Mouse (Mus musculus) limb, embryonic 12.5 days (tissue): ENCODE results near the gene Gm5426. TPM values are rescaled to one million over a fixed set of nuclear protein-coding genes. Genes with fewer than 3 reads are reported as not detected.
"Not testable (repeated sequence)": the region's sequence is repeated elsewhere in the genome, so short reads cannot be mapped to it uniquely, and the experiment has no call there.

Experiments
- ATAC-seq: fragments of 200-750 bp; cut with Nextera tagmentation; 2 replicates; pipeline ENCODE4 v1.8.0; 2017; ENCODE audit warnings: low read depth, moderate TSS enrichment; ENCODE audit not compliant: insufficient number of reproducible peaks, insufficient read depth, low FRiP score, low TSS enrichment
- H3K27ac ChIP-seq: fragments of 300-500 bp; sonication (generic); 2 replicates; pipeline ENCODE4 v1.5.1; 2016; ENCODE audit warnings: mild to moderate bottlenecking, moderate library complexity
- H3K27me3 ChIP-seq: fragments of 300-500 bp; sonication (generic); 2 replicates; pipeline ENCODE4 v1.6.1; 2016; ENCODE audit warnings: mild to moderate bottlenecking, moderate library complexity
- H3K36me3 ChIP-seq: fragments of 300-500 bp; sonication (generic); 2 replicates; pipeline ENCODE4 v1.6.1; 2016; ENCODE audit warnings: mild to moderate bottlenecking, moderate library complexity
- H3K4me1 ChIP-seq: fragments of 300-500 bp; sonication (generic); replicated peaks from 2 replicates; pipeline ENCODE4 v1.6.1; 2016
- H3K4me2 ChIP-seq: fragments of 300-500 bp; sonication (generic); 2 replicates; pipeline ENCODE4 v1.6.1; 2016; ENCODE audit warnings: mild to moderate bottlenecking, moderate library complexity
- H3K4me3 ChIP-seq: fragments of 300-500 bp; sonication (generic); replicated peaks from 2 replicates; pipeline ENCODE4 v1.5.1; 2016; ENCODE audit warnings: mild to moderate bottlenecking
- H3K9ac ChIP-seq: fragments of 300-500 bp; sonication (generic); replicated peaks from 2 replicates; pipeline ENCODE4 v1.6.1; 2016; ENCODE audit warnings: mild to moderate bottlenecking, moderate library complexity
- H3K9me3 ChIP-seq: fragments of 300-500 bp; sonication (generic); 2 replicates; pipeline ENCODE4 v1.6.1; 2016; ENCODE audit warnings: mild to moderate bottlenecking, moderate library complexity
- WGBS: fragments of 180-500 bp; shearing (Covaris S2); methylation state at CpG from one replicate; pipeline ENCODE4 v1.1.7; 2016; 5-methylcytosine and 5-hydroxymethylcytosine counted together
- polyA plus RNA-seq: library from polyadenylated mRNA; unstranded; fragments of >200 nt; fragmentation: Nextera tagmentation; extraction: Ambion mirVana; gene quantifications from 2 replicates; pipeline ENCODE4 v1.2.1, GENCODE M21; 2016

Gm5426 gene
- polyA plus RNA-seq = not detected in 2 replicates

DNA sequence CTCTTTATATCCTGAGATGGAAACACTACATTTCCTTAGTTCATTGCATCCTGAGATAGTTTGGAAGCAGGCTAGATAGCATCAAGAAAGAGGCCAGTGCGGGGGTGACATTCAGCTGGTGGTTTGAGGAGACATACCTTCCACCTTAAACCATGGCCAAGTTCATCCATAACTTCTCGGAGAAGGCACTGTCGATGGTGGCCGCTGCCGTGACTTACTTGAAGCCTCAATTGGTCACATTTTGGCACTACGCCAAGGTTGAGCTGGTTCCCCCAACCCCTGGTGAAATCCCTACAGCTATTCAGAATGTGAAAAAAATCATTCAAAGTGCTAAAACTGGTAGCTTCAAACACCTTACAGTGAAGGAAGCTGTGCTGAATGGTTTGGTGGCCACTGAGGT, at the start of gene Gm5426:
Gm5426 (plus strand) TSS at position 153 of the 400 bp plus-strand sequence.
- not testable (repeated sequence) for H3K27ac ChIP-seq, H3K4me2 ChIP-seq, H3K9ac ChIP-seq, ATAC-seq, H3K4me1 ChIP-seq, H3K4me3 ChIP-seq, H3K27me3 ChIP-seq, H3K9me3 ChIP-seq, H3K36me3 ChIP-seq
- WGBS = 96% methylated on average over 6 of the region's 6 CpGs

DNA sequence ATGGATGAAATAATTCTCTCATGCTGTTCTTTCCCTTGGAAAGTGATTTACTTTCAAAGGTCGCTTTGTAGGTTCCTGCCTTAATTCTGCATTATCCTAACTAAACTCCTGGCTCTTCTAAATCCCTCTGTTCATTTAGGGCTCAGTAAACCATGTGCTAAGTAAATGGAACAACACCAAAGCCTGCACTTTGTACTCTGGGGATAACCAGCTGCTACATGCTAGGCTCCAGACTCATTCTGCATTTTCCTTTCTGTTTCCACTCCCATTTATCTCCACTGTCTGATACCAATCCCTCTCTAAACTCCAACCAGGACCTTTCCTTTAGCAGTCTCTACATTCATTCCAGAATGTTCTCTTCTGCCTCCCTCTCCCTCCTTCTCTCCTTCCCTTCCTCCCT, 46.7 kb upstream of the Gm5426 start:
- no peak for ATAC-seq
- no peak overlapping the region for H3K4me3 ChIP-seq
- H3K4me1 ChIP-seq = no peaks in the 10 kb centered on the region
- WGBS = 67% methylated on average over 1 of the region's 1 CpGs
- no peaks in the 10 kb centered on the region for H3K36me3 ChIP-seq
- H3K27ac ChIP-seq = no peak overlapping the region
- no peaks in the 10 kb centered on the region for H3K27me3 ChIP-seq
- H3K9ac ChIP-seq = no peak overlapping the region
- no peak overlapping the region for H3K4me2 ChIP-seq
- no peaks in the 10 kb centered on the region for H3K9me3 ChIP-seq

DNA sequence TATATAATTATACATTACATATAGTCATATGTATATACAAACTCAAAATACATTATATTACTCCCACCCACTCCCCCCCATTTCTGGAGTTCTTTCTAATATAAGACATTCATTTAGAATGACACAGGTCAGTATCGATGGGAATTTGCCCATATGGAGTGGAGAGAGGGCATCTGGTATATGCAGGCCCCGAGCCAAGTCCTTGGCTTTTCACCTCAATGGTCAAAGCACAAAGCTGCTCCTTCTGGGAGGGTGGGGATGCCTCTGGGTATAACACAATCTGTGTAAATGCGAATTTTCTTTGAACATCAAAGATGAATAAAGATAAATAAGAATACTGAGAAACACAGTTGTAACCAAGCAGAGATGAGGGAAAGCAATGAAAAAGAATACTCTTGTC, 46.0 kb upstream of the Gm5426 start:
- no peaks in the 10 kb centered on the region for H3K36me3 ChIP-seq
- H3K4me2 ChIP-seq = no peak overlapping the region
- H3K27ac ChIP-seq = no peak overlapping the region
- no peaks in the 10 kb centered on the region for H3K9me3 ChIP-seq
- WGBS = 86% methylated on average over 3 of the region's 3 CpGs
- no peak overlapping the region for H3K4me3 ChIP-seq
- no peaks in the 10 kb centered on the region for H3K4me1 ChIP-seq
- no peak for ATAC-seq
- H3K27me3 ChIP-seq = no peaks in the 10 kb centered on the region
- no peak overlapping the region for H3K9ac ChIP-seq

DNA sequence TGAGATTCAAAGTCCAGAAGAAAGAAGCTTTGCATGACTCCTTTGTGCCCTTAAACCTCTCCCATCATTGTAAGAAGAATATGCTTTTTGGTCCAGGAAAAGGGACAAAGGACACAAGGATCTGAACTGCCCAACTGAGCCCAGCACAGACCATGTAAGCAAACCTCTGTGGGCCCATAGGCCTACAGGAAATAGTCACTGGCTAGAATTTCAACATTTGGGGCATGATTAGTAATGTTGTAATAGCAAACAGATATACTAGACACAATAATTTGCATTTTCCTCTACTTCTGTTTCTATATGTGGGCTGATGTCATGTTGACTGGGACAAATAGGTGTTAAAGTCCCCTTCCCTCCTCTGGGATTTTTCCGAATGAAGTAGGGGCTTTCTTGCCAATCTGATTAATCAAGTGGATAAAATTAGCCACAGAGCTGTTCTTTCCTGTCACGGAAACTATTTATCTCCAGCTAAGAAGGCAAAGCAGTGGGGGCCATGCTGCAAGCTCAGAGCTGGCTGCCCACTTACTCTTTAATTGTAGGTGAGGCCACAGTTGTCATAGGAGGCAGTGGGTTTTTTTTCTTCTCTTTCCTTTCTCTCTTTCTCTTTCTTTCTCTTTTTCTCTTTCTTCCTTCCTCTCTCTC, 42.4 kb upstream of the Gm5426 start:
- no peak overlapping the region for H3K4me3 ChIP-seq
- no peaks in the 10 kb centered on the region for H3K4me1 ChIP-seq
- H3K4me2 ChIP-seq = no peak overlapping the region
- no peaks in the 10 kb centered on the region for H3K27me3 ChIP-seq
- WGBS = 65% methylated on average over 2 of the region's 2 CpGs
- ATAC-seq = no peak
- H3K9ac ChIP-seq = no peak overlapping the region
- H3K9me3 ChIP-seq = no peaks in the 10 kb centered on the region
- H3K27ac ChIP-seq = no peak overlapping the region
- no peaks in the 10 kb centered on the region for H3K36me3 ChIP-seq

DNA sequence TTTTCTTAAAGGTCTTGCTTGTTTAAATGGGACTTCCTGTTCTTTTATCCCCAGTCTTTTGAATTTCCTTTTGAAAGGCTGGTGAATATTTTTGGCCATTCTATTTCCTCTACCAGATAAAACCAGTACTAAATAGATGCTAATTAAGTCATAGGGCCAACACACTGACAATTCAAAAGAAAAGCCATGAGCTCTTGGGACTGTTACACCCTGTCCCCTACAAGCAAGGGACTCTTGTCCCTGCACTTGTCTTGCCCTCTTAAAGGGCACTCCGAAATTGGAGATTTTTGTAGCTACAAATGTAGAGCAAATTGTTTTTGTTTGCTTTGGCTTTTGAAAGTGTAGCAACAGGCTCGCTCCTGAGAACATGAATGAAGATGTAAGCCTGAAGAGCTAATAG, 41.8 kb upstream of the Gm5426 start:
- Histone ChIP-seq H3K27ac (no peak overlapping the region), H3K4me1 (no peaks in the 10 kb centered on the region), H3K4me2 (no peak overlapping the region), H3K9ac (no peak overlapping the region), H3K36me3 (no peaks in the 10 kb centered on the region), H3K9me3 (no peaks in the 10 kb centered on the region), H3K4me3 (no peak overlapping the region), H3K27me3 (no peaks in the 10 kb centered on the region)
- ATAC-seq = no peak
- WGBS = 88% methylated on average over 2 of the region's 2 CpGs

DNA sequence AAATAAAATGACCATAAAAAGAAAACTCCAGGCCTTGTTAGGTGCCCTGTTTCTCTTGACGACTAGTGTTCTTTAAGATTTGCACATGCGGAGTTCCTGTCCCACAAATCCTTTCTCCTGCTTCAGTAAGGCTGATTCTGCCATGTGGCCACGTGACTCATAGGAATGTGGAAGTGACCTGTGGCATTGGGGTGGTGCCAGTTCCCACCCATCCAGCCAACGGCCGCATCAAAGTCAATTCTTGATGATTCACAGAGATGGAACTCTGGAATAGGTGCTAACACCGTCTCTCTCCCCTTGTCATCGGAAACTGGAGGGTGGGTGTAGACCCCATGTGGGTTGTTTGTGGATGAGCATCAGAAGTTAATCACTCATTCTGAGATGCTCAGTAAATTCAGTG, 39.7 kb upstream of the Gm5426 start:
- Histone ChIP-seq H3K9me3 (no peaks in the 10 kb centered on the region), H3K4me3 (no peak overlapping the region), H3K27ac (no peak overlapping the region), H3K4me2 (no peak overlapping the region), H3K9ac (no peak overlapping the region), H3K4me1 (no peaks in the 10 kb centered on the region), H3K36me3 (no peaks in the 10 kb centered on the region), H3K27me3 (no peaks in the 10 kb centered on the region)
- ATAC-seq = no peak
- WGBS = 86% methylated on average over 7 of the region's 7 CpGs

DNA sequence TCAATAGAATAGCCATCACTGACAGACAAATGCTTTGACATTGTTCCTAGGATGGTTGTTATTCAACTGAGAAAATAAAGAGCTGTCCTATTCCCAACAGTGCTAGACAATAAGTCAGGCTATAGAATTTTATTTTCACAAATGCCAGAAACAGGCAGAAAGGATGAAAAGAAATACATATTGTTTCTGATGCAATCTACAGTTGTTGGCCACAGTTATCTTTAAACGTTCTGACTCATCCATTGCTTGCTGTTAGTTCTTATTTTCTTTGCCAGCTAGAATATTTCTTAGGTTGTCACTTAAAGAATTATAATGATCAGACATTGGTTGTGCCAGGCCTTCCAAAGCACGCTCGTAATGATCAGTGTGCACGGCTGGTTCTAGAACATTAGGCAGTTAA, 35.4 kb upstream of the Gm5426 start:
- Histone ChIP-seq H3K27ac (no peak overlapping the region), H3K4me1 (no peaks in the 10 kb centered on the region), H3K27me3 (no peaks in the 10 kb centered on the region), H3K36me3 (no peaks in the 10 kb centered on the region), H3K9ac (no peak overlapping the region), H3K4me2 (no peak overlapping the region), H3K4me3 (no peak overlapping the region), H3K9me3 (no peaks in the 10 kb centered on the region)
- ATAC-seq = no peak
- 61% methylated on average over 4 of the region's 4 CpGs for WGBS

DNA sequence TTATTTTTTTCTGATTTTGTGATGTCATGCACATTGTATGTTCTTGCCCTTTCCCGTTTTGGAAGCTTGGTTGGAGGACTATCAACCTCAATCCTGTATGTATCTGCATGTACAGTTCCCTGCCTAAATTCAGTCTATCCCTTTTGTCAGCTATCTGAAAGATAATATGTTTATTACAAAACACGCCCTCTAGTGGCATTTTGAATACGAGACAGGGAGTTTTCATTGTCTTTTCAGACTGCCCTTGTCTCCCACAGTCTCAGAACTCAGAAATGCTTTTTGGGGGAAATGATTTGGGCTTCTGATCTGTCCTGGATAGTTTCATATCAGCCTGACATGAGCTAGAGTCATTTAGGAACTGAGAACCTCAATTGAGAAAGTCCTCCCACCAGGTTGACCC, 32.2 kb upstream of the Gm5426 start:
- H3K27ac ChIP-seq = no peak overlapping the region

DNA sequence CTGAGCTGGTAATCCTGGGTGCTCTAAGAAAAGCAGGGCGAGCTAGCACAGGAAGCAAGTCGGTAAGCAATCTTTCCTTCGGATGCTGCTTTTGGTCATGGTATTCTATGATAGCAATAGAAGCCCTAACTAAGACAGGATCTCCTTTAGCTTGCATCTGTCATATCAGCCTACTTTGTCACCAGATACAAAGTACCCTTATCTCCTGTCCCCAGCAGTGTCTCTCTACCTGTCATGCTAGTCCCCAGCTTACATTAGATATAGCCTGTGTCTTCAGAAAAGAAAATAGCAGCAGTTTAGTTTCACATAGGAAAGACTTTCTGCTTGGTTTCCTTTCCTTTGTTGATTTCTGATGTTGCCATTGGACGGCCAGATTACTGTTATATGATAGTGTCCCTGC, 31.8 kb upstream of the Gm5426 start:
- no peak for ATAC-seq
- no peaks in the 10 kb centered on the region for H3K4me1 ChIP-seq
- H3K9me3 ChIP-seq = no peaks in the 10 kb centered on the region
- no peak overlapping the region for H3K4me2 ChIP-seq
- 78% methylated on average over 4 of the region's 4 CpGs for WGBS
- no peaks in the 10 kb centered on the region for H3K27me3 ChIP-seq
- no peak overlapping the region for H3K9ac ChIP-seq
- no peak overlapping the region for H3K4me3 ChIP-seq
- H3K36me3 ChIP-seq = no peaks in the 10 kb centered on the region
- no peak overlapping the region for H3K27ac ChIP-seq

More for the DNA sequence above, 32.2 kb upstream of the Gm5426 start:
- Histone ChIP-seq H3K9me3 (no peaks in the 10 kb centered on the region), H3K4me2 (no peak overlapping the region), H3K9ac (no peak overlapping the region), H3K36me3 (no peaks in the 10 kb centered on the region), H3K4me3 (no peak overlapping the region), H3K4me1 (no peaks in the 10 kb centered on the region), H3K27me3 (no peaks in the 10 kb centered on the region)
- ATAC-seq = no peak
- WGBS = 47% methylated on average over 3 of the region's 3 CpGs

DNA sequence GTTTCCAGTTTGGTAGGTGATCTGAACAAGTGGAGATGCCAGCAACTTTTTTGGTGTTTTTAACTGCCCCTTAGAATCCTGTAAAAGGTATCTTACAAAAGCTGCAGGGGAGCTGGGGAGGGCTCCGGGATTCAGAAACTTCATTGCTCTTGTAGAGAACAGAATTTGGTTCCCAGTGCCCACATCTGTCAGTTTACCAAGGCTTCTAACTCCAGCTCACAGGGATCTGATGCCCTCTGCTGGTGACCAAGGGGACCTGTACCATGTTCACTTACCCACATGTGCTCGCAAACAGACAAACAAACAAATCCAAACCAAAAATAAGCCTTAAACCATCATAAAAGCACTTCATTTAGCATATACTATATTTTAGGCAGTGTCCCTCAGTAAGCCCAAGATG, 31.3 kb upstream of the Gm5426 start:
- WGBS = 83% methylated on average over 2 of the region's 2 CpGs
- Histone ChIP-seq H3K4me3 (no peak overlapping the region), H3K9me3 (no peaks in the 10 kb centered on the region), H3K4me1 (no peaks in the 10 kb centered on the region), H3K27me3 (no peaks in the 10 kb centered on the region), H3K9ac (no peak overlapping the region), H3K4me2 (no peak overlapping the region), H3K27ac (no peak overlapping the region), H3K36me3 (no peaks in the 10 kb centered on the region)
- no peak for ATAC-seq

DNA sequence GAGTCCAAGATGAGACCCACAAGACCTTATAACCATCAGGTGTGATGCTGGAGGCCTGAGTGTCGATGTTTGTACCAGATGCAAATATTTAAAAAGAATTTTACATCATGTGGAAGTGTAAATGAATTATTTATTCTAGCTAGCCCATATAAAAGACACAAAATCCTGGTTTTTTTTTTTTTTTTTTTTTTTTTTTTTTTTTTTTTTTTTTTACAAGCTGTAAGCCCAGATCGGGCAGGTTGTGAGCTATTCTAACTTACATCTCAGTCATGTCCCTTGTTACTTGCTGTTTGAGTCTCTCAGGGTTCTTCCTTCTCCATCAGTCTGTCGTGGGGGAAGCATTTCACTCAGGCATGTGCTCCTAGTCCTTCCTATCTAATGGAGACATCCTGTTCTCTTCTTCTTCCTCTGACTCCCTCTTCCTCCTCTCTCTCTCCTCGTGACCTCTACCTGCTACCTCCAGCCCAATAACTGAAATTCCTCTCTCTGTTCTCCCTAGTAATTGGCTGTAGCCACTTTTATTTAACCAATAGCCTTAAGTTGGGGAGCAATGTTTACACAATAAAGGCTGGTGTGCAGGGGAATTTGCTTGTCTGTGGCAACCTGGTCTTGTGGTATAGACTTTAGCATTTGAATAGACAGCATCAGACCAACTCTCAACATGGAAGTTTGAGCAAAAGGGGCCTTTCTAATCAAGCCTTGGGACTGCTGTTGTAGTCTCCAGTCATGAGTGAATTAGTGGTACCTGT, 29.3 kb upstream of the Gm5426 start:
- no peak overlapping the region for H3K9ac ChIP-seq
- H3K4me2 ChIP-seq = no peak overlapping the region
- H3K9me3 ChIP-seq = 0 out of 2 replicates have a peak, but pooled peaks cover 5% of the 10 kb centered on the region
- no peaks in the 10 kb centered on the region for H3K4me1 ChIP-seq
- no peaks in the 10 kb centered on the region for H3K27me3 ChIP-seq
- no peak overlapping the region for H3K27ac ChIP-seq
- H3K36me3 ChIP-seq = no peaks in the 10 kb centered on the region
- no peak for ATAC-seq
- 61% methylated on average over 4 of the region's 4 CpGs for WGBS
- H3K4me3 ChIP-seq = no peak overlapping the region

DNA sequence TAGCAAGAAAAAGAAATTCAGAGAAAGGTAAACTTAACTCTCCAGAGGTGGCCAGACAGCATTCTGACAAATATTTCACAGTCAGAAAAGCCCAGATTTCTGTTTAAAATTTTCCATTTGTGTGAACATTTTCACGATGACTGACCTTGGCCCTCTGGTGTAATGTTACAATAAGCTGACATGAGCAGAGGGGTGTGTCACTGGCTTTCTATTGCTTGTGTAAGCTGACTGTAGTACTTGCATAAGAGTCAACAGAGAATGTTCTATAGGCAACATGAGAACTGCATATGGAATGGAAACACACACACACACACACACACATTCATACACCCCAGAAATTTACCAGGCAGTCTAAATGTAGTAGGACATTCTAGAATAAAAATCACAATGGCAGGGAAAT, 28.6 kb upstream of the Gm5426 start:
- no peaks in the 10 kb centered on the region for H3K27me3 ChIP-seq
- 0 out of 2 replicates have a peak, but pooled peaks cover 5% of the 10 kb centered on the region for H3K9me3 ChIP-seq
- 54% methylated on average over 1 of the region's 1 CpGs for WGBS
- no peaks in the 10 kb centered on the region for H3K4me1 ChIP-seq
- no peak overlapping the region for H3K27ac ChIP-seq
- no peak overlapping the region for H3K4me3 ChIP-seq
- no peaks in the 10 kb centered on the region for H3K36me3 ChIP-seq
- H3K4me2 ChIP-seq = no peak overlapping the region
- no peak for ATAC-seq
- no peak overlapping the region for H3K9ac ChIP-seq
